Mouse (Mus musculus) ES-Bruce4 (cell line): ENCODE data around the gene Slc25a47.

Source experiments
- CTCF ChIP-seq: IDR thresholded peaks from one replicate; pipeline ENCODE4 v1.8.1; 2011; ENCODE audit warnings: low read depth, low read length
- POLR2A ChIP-seq: IDR thresholded peaks from one replicate; pipeline ENCODE4 v1.8.1; 2011; ENCODE audit warnings: low read length; ENCODE audit not compliant: insufficient read depth

DNA sequence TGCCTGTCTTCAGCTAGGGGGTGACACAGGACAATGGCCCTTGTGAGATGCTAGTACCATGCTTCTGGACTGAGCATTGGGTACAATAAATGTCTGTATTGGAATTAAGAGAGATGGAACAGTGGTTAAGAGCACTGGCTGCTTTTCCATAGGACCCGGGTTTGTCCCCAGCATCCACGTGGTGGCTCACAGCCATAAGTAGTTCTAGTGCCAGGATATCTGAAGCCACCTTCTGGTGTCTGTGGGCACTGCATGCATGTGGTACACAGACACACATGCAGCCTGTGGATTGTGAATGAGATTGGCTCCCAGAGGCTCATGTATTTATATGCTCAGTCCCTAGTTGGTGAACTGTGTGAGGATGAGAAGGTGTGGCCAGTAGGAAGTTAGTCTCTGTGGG, 33.7 kb downstream of the Slc25a47 start:
- no peak for TF ChIP-seq CTCF
- no peak for TF ChIP-seq POLR2A
